In genomic region chr11:76572820-76573385, GRCm38 (mm10) we compare ENCODE assay signal across 17 mouse cellular contexts. TPM values are rescaled to one million over a fixed set of nuclear protein-coding genes. Genes with fewer than 3 reads are reported as not detected.
DNase-seq lines count a peak whose midpoint lies in the region; ATAC-seq lines count a peak whose summit lies in the region.
"Had no signal": no experiment of that assay in that cellular context is flagged by ENCODE, and none has a peak within 500 bp of the region (broad histone marks: within the 10 kb centered on the region; RNA-seq: fewer than 3 reads in every experiment).

No protein-coding gene starts in this region.

- H3K9me3 ChIP-seq in kidney, embryonic 14.5 days (ENCODE audit: control insufficient read depth, low read length): no peaks in the 10 kb centered on the region
- H3K9me3 ChIP-seq: forebrain, embryonic 15.5 days; limb, embryonic 13.5 days; midbrain, embryonic 15.5 days; neural tube, embryonic 12.5 days had no signal

- peaks cover 32% of the 10 kb centered on the region for H3K4me1 ChIP-seq in kidney, embryonic 14.5 days (ENCODE audit: control insufficient read depth, insufficient read depth, low read length)

- WGBS in kidney, embryonic 14.5 days: 76% methylated on average over 6 of the region's 6 CpGs

- no peak overlapping the region for H3K9ac ChIP-seq in kidney, embryonic 14.5 days (ENCODE audit: low read depth, low read length)
- H3K9ac ChIP-seq: forebrain, embryonic 15.5 days; limb, embryonic 13.5 days; midbrain, embryonic 15.5 days; neural tube, embryonic 12.5 days had no signal

- H3K27me3 ChIP-seq in kidney, embryonic 14.5 days (ENCODE audit: control insufficient read depth, insufficient read depth, low read length): no peaks in the 10 kb centered on the region
- H3K27me3 ChIP-seq: midbrain, embryonic 15.5 days; neural tube, embryonic 12.5 days had no signal

- H3K27ac ChIP-seq in kidney, embryonic 14.5 days (ENCODE audit: low read depth, low read length): no peak overlapping the region
- H3K27ac ChIP-seq: forebrain, embryonic 15.5 days; hindbrain, postnatal 0 days; limb, embryonic 13.5 days; midbrain, embryonic 15.5 days; neural tube, embryonic 12.5 days had no signal

- H3K4me2 ChIP-seq in kidney, embryonic 14.5 days (replicated peaks; ENCODE audit: low read depth, low read length): no peak overlapping the region
- H3K4me2 ChIP-seq: forebrain, embryonic 15.5 days; limb, embryonic 13.5 days; midbrain, embryonic 15.5 days; neural tube, embryonic 12.5 days had no signal

- peak; percentile 36 for ATAC-seq in activated CD4-positive, CD25-positive, alpha-beta regulatory T cell, adult 4 months
- ATAC-seq in kidney, embryonic 14.5 days (ENCODE audit: low FRiP score, low TSS enrichment): no peak
- ATAC-seq: forebrain, embryonic 15.5 days; hindbrain, postnatal 0 days; midbrain, embryonic 15.5 days had no signal

- DNase-seq in right cerebral cortex, adult 18-20 months: peak; percentile 76
- DNase-seq in right cerebral cortex, postnatal 14 days: no peak
- peak; percentile 74 for DNase-seq in induced T-regulatory cell, adult 2 months (ENCODE audit: low read depth)
- no peak for DNase-seq in neural tube, embryonic 10.5 days (ENCODE audit: extremely low spot score, low spot score)
- no peak for DNase-seq in embryo, embryonic 10 days (ENCODE audit: low spot score)
- DNase-seq: adrenal gland, postnatal 14 days; cerebellum, postnatal 14 days; heart, adult 11 months; heart, postnatal 14 days; layer of hippocampus, adult 9-11 months had no signal

- no peaks in the 10 kb centered on the region for H3K36me3 ChIP-seq in kidney, embryonic 14.5 days (ENCODE audit: control insufficient read depth, insufficient read depth, low read length)
- H3K36me3 ChIP-seq: forebrain, embryonic 15.5 days; limb, embryonic 13.5 days; midbrain, embryonic 15.5 days; neural tube, embryonic 12.5 days had no signal

- H3K4me3 ChIP-seq in kidney, embryonic 14.5 days (ENCODE audit: low read length): no peak overlapping the region
- H3K4me3 ChIP-seq: forebrain, embryonic 15.5 days; limb, embryonic 13.5 days; midbrain, embryonic 15.5 days; neural tube, embryonic 12.5 days had no signal

RNA-seq across cellular contexts. Expression of gene Abr, which starts 49.2 kb away (rescaled TPM):
- 10 to 100 TPM; 14.4 to 14.8 TPM for polyA plus RNA-seq in activated CD4-positive, CD25-positive, alpha-beta regulatory T cell, adult 4 months (2017; shearing (Covaris generic))
- 31.8 and 57.7 TPM in 2 replicates for polyA plus RNA-seq in kidney, embryonic 14.5 days (2014; fragmentation: Nextera tagmentation; extraction: Ambion mirVana)

Comparison
In these comparisons a context has a peak if more than half of its experiments do, and no peak if none do; other contexts are left out.
1. DNase-seq: peak in right cerebral cortex, adult 18-20 months (single experiment) and induced T-regulatory cell, adult 2 months (single experiment); none in right cerebral cortex, postnatal 14 days (single experiment), neural tube, embryonic 10.5 days (single experiment) and embryo, embryonic 10 days (single experiment).